Mouse (Mus musculus): ENCODE measurements around the gene Rps27a. TPM values are rescaled to one million over a fixed set of nuclear protein-coding genes. Genes with fewer than 3 reads are reported as not detected.
A peak's percentile ranks its signal among the peaks of the same experiment; 100 is the strongest.
"Not testable (repeated sequence)": the region's sequence is repeated elsewhere in the genome, so short reads cannot be mapped to it uniquely, and the experiment has no call there.

The Rps27a gene
- polyA plus RNA-seq, 1 experiment = 1,903 TPM

DNA sequence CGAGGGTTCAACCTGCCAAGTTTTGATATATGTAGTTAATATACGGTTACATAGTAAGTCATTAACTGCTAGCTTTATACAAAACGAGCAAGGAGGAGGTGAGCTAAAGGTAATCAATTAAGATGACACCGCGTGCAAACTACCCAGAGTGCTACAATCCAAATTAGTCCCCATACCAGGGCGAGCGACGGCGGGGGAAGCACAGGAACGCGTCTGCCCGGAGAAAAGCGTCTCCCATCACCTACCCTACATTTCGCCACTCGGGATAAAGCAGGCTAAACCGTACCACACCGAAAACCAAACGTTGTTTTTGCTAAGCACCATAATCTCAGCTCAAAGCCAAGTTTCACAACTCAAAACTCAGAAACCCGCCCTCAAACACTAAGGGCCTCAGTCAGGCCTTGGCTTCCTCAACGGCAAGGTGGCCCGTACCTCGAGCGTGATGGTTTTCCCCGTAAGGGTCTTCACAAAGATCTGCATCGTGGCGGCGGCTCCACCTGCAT lies 609 bp downstream of the Rps27a start:
- Histone ChIP-seq H3ac (ENCODE audit: control insufficient read depth, insufficient read length, low read depth) (peak overlapping the region; percentile 94), H3K79me2 (ENCODE audit: control insufficient read depth, insufficient read depth) (peaks cover 24% of the 10 kb centered on the region), H3K36me3 (ENCODE audit: control insufficient read depth, insufficient read depth) (peaks cover 49% of the 10 kb centered on the region), H3K27me3 (ENCODE audit: control insufficient read depth, insufficient read depth, insufficient read length) (no peaks in the 10 kb centered on the region), H3K4me3 (ENCODE audit: insufficient read depth, poor library complexity, severe bottlenecking) (peak overlapping the region; percentile 99), H3K79me3 (ENCODE audit: low read depth) (peaks cover 17% of the 10 kb centered on the region)
- TF ChIP-seq MYOD1 (IDR thresholded peaks at IDR 0.05; ENCODE audit: control insufficient read depth, insufficient read length, low read depth) (no peak), MYOG (IDR thresholded peaks at IDR 0.05; ENCODE audit: control insufficient read depth, extremely low read depth, insufficient read length) (no peak), CTCF (IDR thresholded peaks at IDR 0.05; ENCODE audit: control insufficient read depth, insufficient read depth, insufficient read length) (no peak), USF1 (IDR thresholded peaks at IDR 0.05; ENCODE audit: low read depth) (no peak), CEBPB (IDR thresholded peaks at IDR 0.05; ENCODE audit: low read depth) (no peak), MAX (IDR thresholded peaks at IDR 0.05) (no peak), FOSL1 (IDR thresholded peaks at IDR 0.05; ENCODE audit: insufficient read depth, low read length, poor library complexity, severe bottlenecking) (no peak)

- H3ac ChIP-seq (ENCODE audit: control insufficient read depth, insufficient read length, low read depth) = peak overlapping the region; percentile 18
- H3K4me3 ChIP-seq (ENCODE audit: insufficient read depth, poor library complexity, severe bottlenecking) = peak overlapping the region; percentile 99
- H3K36me3 ChIP-seq (ENCODE audit: control insufficient read depth, insufficient read depth) = peaks cover 52% of the 10 kb centered on the region
- peaks cover 24% of the 10 kb centered on the region for H3K79me2 ChIP-seq (ENCODE audit: control insufficient read depth, insufficient read depth)
- TF ChIP-seq CTCF (IDR thresholded peaks at IDR 0.05; ENCODE audit: control insufficient read depth, insufficient read depth, insufficient read length) (no peak), USF1 (IDR thresholded peaks at IDR 0.05; ENCODE audit: low read depth) (no peak), CEBPB (IDR thresholded peaks at IDR 0.05; ENCODE audit: low read depth) (no peak), FOSL1 (IDR thresholded peaks at IDR 0.05; ENCODE audit: insufficient read depth, low read length, poor library complexity, severe bottlenecking) (no peak), MYOD1 (IDR thresholded peaks at IDR 0.05; ENCODE audit: control insufficient read depth, insufficient read length, low read depth) (no peak), MYOG (IDR thresholded peaks at IDR 0.05; ENCODE audit: control insufficient read depth, extremely low read depth, insufficient read length) (no peak), MAX (IDR thresholded peaks at IDR 0.05) (no peak)
- peaks cover 17% of the 10 kb centered on the region for H3K79me3 ChIP-seq (ENCODE audit: low read depth)
- no peaks in the 10 kb centered on the region for H3K27me3 ChIP-seq (ENCODE audit: control insufficient read depth, insufficient read depth, insufficient read length)
Measured at GRCm38 (mm10) chr11:29546762-29547161, 1.1 kb downstream of the Rps27a start.

GRCm38 (mm10) chr11:29546297-29546696 lies 1.6 kb downstream of the Rps27a start:
- peaks cover 17% of the 10 kb centered on the region for H3K79me3 ChIP-seq (ENCODE audit: low read depth)
- H3K27me3 ChIP-seq (ENCODE audit: control insufficient read depth, insufficient read depth, insufficient read length) = not testable (repeated sequence)
- peaks cover 24% of the 10 kb centered on the region for H3K79me2 ChIP-seq (ENCODE audit: control insufficient read depth, insufficient read depth)
- H3ac ChIP-seq (ENCODE audit: control insufficient read depth, insufficient read length, low read depth) = peak overlapping the region; percentile 18
- H3K4me3 ChIP-seq (ENCODE audit: insufficient read depth, poor library complexity, severe bottlenecking) = peak overlapping the region; percentile 99
- H3K36me3 ChIP-seq (ENCODE audit: control insufficient read depth, insufficient read depth) = peaks cover 57% of the 10 kb centered on the region

DNA sequence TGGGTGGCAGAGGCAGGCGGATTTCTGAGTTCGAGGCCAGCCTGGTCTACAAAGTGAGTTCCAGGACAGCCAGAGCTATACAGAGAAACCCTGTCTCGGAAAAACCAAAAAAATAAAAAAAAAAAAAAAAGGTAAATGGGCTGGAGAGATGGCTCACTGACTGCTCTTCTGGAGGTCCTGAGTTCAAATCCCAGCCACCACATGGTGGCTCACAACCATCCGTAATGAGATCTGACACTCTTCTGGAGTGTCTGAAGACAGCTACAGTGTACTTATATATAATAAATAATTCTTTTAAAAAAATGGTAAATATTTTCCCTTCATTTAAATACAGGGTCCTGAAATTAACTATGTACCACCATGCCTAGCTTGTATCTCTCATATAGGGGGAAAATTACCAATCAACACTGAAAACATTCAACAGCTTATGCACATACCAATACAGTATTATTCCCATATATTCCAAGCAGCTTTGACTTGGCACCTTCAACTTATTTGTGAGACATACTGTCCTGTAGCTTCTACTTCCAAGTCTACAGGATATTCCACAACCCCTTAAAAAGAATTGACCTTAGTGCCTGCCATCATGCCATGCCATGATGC lies 2.7 kb downstream of the Rps27a start:
- H3K36me3 ChIP-seq (ENCODE audit: control insufficient read depth, insufficient read depth) = peaks cover 67% of the 10 kb centered on the region
- not testable (repeated sequence) for H3K4me3 ChIP-seq (ENCODE audit: insufficient read depth, poor library complexity, severe bottlenecking); H3K27me3 ChIP-seq (ENCODE audit: control insufficient read depth, insufficient read depth, insufficient read length); H3ac ChIP-seq (ENCODE audit: control insufficient read depth, insufficient read length, low read depth)
- H3K79me3 ChIP-seq (ENCODE audit: low read depth) = peaks cover 17% of the 10 kb centered on the region
- peaks cover 24% of the 10 kb centered on the region for H3K79me2 ChIP-seq (ENCODE audit: control insufficient read depth, insufficient read depth)

DNA sequence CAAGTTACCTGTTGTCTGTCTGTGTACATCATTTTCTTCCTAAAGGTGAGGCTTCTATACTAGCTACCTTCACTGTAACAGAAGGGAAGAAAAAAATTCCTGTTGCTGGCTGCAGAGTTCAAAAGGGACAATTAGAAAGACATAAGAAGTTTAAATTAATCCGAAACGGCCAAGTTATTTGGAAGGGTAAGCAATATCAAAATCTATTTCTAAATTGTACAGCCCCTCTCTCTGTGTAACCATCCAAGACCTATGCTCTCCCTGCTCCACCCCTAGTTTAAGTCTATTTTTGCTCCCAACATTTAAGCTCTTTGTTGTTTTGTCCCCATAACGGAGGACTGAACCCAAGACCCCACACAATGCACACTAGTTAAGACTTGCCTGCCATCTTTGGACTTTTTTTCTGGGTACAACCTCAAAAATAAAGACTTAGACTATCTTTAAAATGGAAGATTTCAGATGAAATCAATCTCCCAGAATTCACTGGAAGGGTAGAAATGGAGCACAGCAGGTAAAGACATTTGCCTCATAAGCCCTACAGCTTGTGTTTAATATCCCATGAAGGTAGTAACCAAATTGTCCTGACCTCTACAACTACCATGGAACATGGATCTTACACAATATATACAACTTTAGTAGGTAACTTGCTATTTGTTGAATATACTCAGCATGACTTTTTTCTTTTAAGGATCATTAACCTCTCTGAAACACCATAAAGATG lies 3.5 kb downstream of the Rps27a start:
- Histone ChIP-seq H3K79me2 (ENCODE audit: control insufficient read depth, insufficient read depth) (peaks cover 24% of the 10 kb centered on the region), H3ac (ENCODE audit: control insufficient read depth, insufficient read length, low read depth) (no peak overlapping the region), H3K4me3 (ENCODE audit: insufficient read depth, poor library complexity, severe bottlenecking) (no peak overlapping the region), H3K79me3 (ENCODE audit: low read depth) (peaks cover 17% of the 10 kb centered on the region), H3K36me3 (ENCODE audit: control insufficient read depth, insufficient read depth) (peaks cover 74% of the 10 kb centered on the region), H3K27me3 (ENCODE audit: control insufficient read depth, insufficient read depth, insufficient read length) (no peaks in the 10 kb centered on the region)
- TF ChIP-seq USF1 (IDR thresholded peaks at IDR 0.05; ENCODE audit: low read depth) (no peak), FOSL1 (IDR thresholded peaks at IDR 0.05; ENCODE audit: insufficient read depth, low read length, poor library complexity, severe bottlenecking) (no peak), MYOD1 (IDR thresholded peaks at IDR 0.05; ENCODE audit: control insufficient read depth, insufficient read length, low read depth) (no peak), MAX (IDR thresholded peaks at IDR 0.05) (no peak), CEBPB (IDR thresholded peaks at IDR 0.05; ENCODE audit: low read depth) (no peak), MYOG (IDR thresholded peaks at IDR 0.05; ENCODE audit: control insufficient read depth, extremely low read depth, insufficient read length) (no peak), CTCF (IDR thresholded peaks at IDR 0.05; ENCODE audit: control insufficient read depth, insufficient read depth, insufficient read length) (no peak)

- Histone ChIP-seq H3K79me3 (ENCODE audit: low read depth) (no peaks in the 10 kb centered on the region), H3K36me3 (ENCODE audit: control insufficient read depth, insufficient read depth) (peaks cover 74% of the 10 kb centered on the region), H3K4me3 (ENCODE audit: insufficient read depth, poor library complexity, severe bottlenecking) (no peak overlapping the region), H3K79me2 (ENCODE audit: control insufficient read depth, insufficient read depth) (no peaks in the 10 kb centered on the region), H3K27me3 (ENCODE audit: control insufficient read depth, insufficient read depth, insufficient read length) (no peaks in the 10 kb centered on the region), H3ac (ENCODE audit: control insufficient read depth, insufficient read length, low read depth) (no peak overlapping the region)
- TF ChIP-seq CTCF (IDR thresholded peaks at IDR 0.05; ENCODE audit: control insufficient read depth, insufficient read depth, insufficient read length) (no peak), MAX (IDR thresholded peaks at IDR 0.05) (no peak), FOSL1 (IDR thresholded peaks at IDR 0.05; ENCODE audit: insufficient read depth, low read length, poor library complexity, severe bottlenecking) (no peak), MYOD1 (IDR thresholded peaks at IDR 0.05; ENCODE audit: control insufficient read depth, insufficient read length, low read depth) (no peak), MYOG (IDR thresholded peaks at IDR 0.05; ENCODE audit: control insufficient read depth, extremely low read depth, insufficient read length) (no peak), USF1 (IDR thresholded peaks at IDR 0.05; ENCODE audit: low read depth) (no peak), CEBPB (IDR thresholded peaks at IDR 0.05; ENCODE audit: low read depth) (no peak)
Measured at GRCm38 (mm10) chr11:29538201-29538600, 9.7 kb downstream of the Rps27a start.
